Mouse (Mus musculus) C2C12 (cell line): ENCODE measurements around the gene Bpifb6.

ENCODE experiments used
- CTCF ChIP-seq: IDR thresholded peaks from one replicate; pipeline ENCODE4 v1.5.1; 2011; ENCODE audit not compliant: control insufficient read depth, insufficient read depth, insufficient read length
- MAX ChIP-seq: IDR thresholded peaks from one replicate; pipeline ENCODE4 v1.6.1; 2011; ENCODE audit warnings: mild to moderate bottlenecking, control low read depth

GRCm38 (mm10) chr2:153937843-153938242, 37.7 kb downstream of the Bpifb6 start, which contains the start of gene Bpifb4:
- no peak for TF ChIP-seq MAX
- no peak for TF ChIP-seq CTCF
